Mouse (Mus musculus): ENCODE data around the gene Bglap.
"Not testable (repeated sequence)": the region's sequence is repeated elsewhere in the genome, so short reads cannot be mapped to it uniquely, and the experiment has no call there.

Gene Bglap

GRCm38 (mm10) chr3:88395288-88395687, 11.0 kb upstream of the Bglap start:
- no peak for DNase-seq (ENCODE audit: low read depth, low spot score)

GRCm38 (mm10) chr3:88393776-88394375, 9.6 kb upstream of the Bglap start:
- no peak for DNase-seq (ENCODE audit: low read depth, low spot score)

GRCm38 (mm10) chr3:88382383-88382782, 1.9 kb downstream of the Bglap start:
- DNase-seq (ENCODE audit: low read depth, low spot score) = not testable (repeated sequence)

- DNase-seq (ENCODE audit: low read depth, low spot score) = not testable (repeated sequence)
Observed at GRCm38 (mm10) chr3:88381389-88382315, 2.6 kb downstream of the Bglap start.

GRCm38 (mm10) chr3:88378599-88378998, 5.7 kb downstream of the Bglap start, which contains the start of gene Bglap2:
TSS of gene Bglap2 (minus strand) at chr3:88378699.
- not testable (repeated sequence) for DNase-seq (ENCODE audit: low read depth, low spot score)

GRCm38 (mm10) chr3:88376644-88377043, 7.6 kb downstream of the Bglap start:
- not testable (repeated sequence) for DNase-seq (ENCODE audit: low read depth, low spot score)

- DNase-seq (ENCODE audit: low read depth, low spot score) = peak; percentile 35
Observed at GRCm38 (mm10) chr3:88375750-88376626, 8.3 kb downstream of the Bglap start.

GRCm38 (mm10) chr3:88372643-88373042, 11.6 kb downstream of the Bglap start, which contains the start of gene Bglap3:
TSS of gene Bglap3 (minus strand) at chr3:88372743.
- not testable (repeated sequence) for DNase-seq (ENCODE audit: low read depth, low spot score)

GRCm38 (mm10) chr3:88368511-88368910, 15.8 kb downstream of the Bglap start:
- not testable (repeated sequence) for DNase-seq (ENCODE audit: low read depth, low spot score)

GRCm38 (mm10) chr3:88367517-88367916, 16.7 kb downstream of the Bglap start:
- not testable (repeated sequence) for DNase-seq (ENCODE audit: low read depth, low spot score)

GRCm38 (mm10) chr3:88366830-88367428, 17.3 kb downstream of the Bglap start:
- not testable (repeated sequence) for DNase-seq (ENCODE audit: low read depth, low spot score)

GRCm38 (mm10) chr3:88365705-88366361, 18.4 kb downstream of the Bglap start:
- no peak for DNase-seq (ENCODE audit: low read depth, low spot score)

- no peak for DNase-seq (ENCODE audit: low read depth, low spot score)
Observed at GRCm38 (mm10) chr3:88364337-88364736, 19.9 kb downstream of the Bglap start, which contains the start of gene Paqr6. TSS of gene Paqr6 (plus strand) at chr3:88364584.

- no peak for DNase-seq (ENCODE audit: low read depth, low spot score)
Observed at GRCm38 (mm10) chr3:88363700-88364099, 20.6 kb downstream of the Bglap start.

GRCm38 (mm10) chr3:88361612-88362313, 22.5 kb downstream of the Bglap start:
- no peak for DNase-seq (ENCODE audit: low read depth, low spot score)

- DNase-seq (ENCODE audit: low read depth, low spot score) = no peak
Observed at GRCm38 (mm10) chr3:88361096-88361495, 23.2 kb downstream of the Bglap start.

GRCm38 (mm10) chr3:88359989-88360388, 24.3 kb downstream of the Bglap start:
- DNase-seq (ENCODE audit: low read depth, low spot score) = no peak

GRCm38 (mm10) chr3:88359584-88359983, 24.7 kb downstream of the Bglap start:
- no peak for DNase-seq (ENCODE audit: low read depth, low spot score)

GRCm38 (mm10) chr3:88354396-88355165, 29.7 kb downstream of the Bglap start:
- no peak for DNase-seq (ENCODE audit: low read depth, low spot score)

Data from embryo, embryonic 11.5 days (tissue).